Comparison of ENCODE assay signal across 23 mouse cellular contexts in genomic region chr4:55583589-55583988, GRCm38 (mm10).
"Had no signal": no experiment of that assay in that cellular context is flagged by ENCODE, and none has a peak within 500 bp of the region (broad histone marks: within the 10 kb centered on the region; RNA-seq: fewer than 3 reads in every experiment).

No protein-coding gene starts in this region.

- H3K9me3 ChIP-seq: heart, embryonic 15.5 days; hindbrain, embryonic 13.5 days; hindbrain, embryonic 15.5 days; kidney, embryonic 15.5 days; limb, embryonic 13.5 days; limb, embryonic 15.5 days; liver, embryonic 12.5 days had no signal

- H3K9ac ChIP-seq: heart, embryonic 15.5 days; hindbrain, embryonic 13.5 days; hindbrain, embryonic 15.5 days; kidney, embryonic 15.5 days; limb, embryonic 13.5 days; limb, embryonic 15.5 days; liver, embryonic 12.5 days; liver, embryonic 14.5 days had no signal

- H3K4me2 ChIP-seq: heart, embryonic 11.5 days; heart, embryonic 15.5 days; hindbrain, embryonic 13.5 days; hindbrain, embryonic 15.5 days; kidney, embryonic 15.5 days; limb, embryonic 13.5 days; limb, embryonic 15.5 days; liver, embryonic 12.5 days had no signal

- ATAC-seq: hindbrain, postnatal 0 days; intestine, embryonic 16.5 days; liver, embryonic 12.5 days had no signal

- H3K27ac ChIP-seq: heart, adult 2 months; heart, embryonic 15.5 days; hindbrain, embryonic 13.5 days; hindbrain, embryonic 15.5 days; hindbrain, postnatal 0 days; kidney, embryonic 15.5 days; kidney, postnatal 0 days; limb, embryonic 13.5 days; limb, embryonic 15.5 days; liver, embryonic 12.5 days; liver, embryonic 14.5 days had no signal

- DNase-seq: gastrocnemius, postnatal 14 days; gastrocnemius, postnatal 36 days; heart, adult 2 months; heart, postnatal 14 days; heart, postnatal 36 days; kidney, adult 11 months; kidney, adult 2 months; kidney, adult 9 months; kidney, postnatal 25 days; layer of hippocampus, postnatal 36 days; left cerebral cortex, postnatal 4 days had no signal

- H3K27me3 ChIP-seq: heart, embryonic 15.5 days; hindbrain, embryonic 13.5 days; hindbrain, embryonic 15.5 days; kidney, embryonic 15.5 days; limb, embryonic 13.5 days; limb, embryonic 15.5 days had no signal

- H3K4me3 ChIP-seq: heart, adult 2 months; heart, embryonic 15.5 days; hindbrain, embryonic 13.5 days; hindbrain, embryonic 15.5 days; kidney, embryonic 15.5 days; limb, embryonic 13.5 days; limb, embryonic 15.5 days; liver, embryonic 12.5 days had no signal

- H3K36me3 ChIP-seq: heart, embryonic 15.5 days; hindbrain, embryonic 13.5 days; hindbrain, embryonic 15.5 days; kidney, embryonic 15.5 days; limb, embryonic 13.5 days; limb, embryonic 15.5 days; liver, embryonic 12.5 days had no signal

- H3K4me1 ChIP-seq: heart, embryonic 15.5 days; hindbrain, embryonic 13.5 days; hindbrain, embryonic 15.5 days; kidney, embryonic 15.5 days; limb, embryonic 13.5 days; limb, embryonic 15.5 days; liver, embryonic 12.5 days had no signal
